Mouse (Mus musculus) hindbrain, embryonic 13.5 days (tissue): ENCODE measurements around the gene Uck1. TPM values are rescaled to one million over a fixed set of nuclear protein-coding genes. Genes with fewer than 3 reads are reported as not detected.
A peak's percentile ranks its signal among the peaks of the same experiment; 100 is the strongest.

Experiments
- ATAC-seq: fragments of 200-750 bp; cut with Nextera tagmentation; 2 replicates; pipeline ENCODE4 v1.8.0; 2017; ENCODE audit warnings: moderate TSS enrichment; ENCODE audit not compliant: low FRiP score
- H3K27ac ChIP-seq: fragments of 300-500 bp; sonication (generic); 2 replicates; pipeline ENCODE4 v1.5.1; 2015; ENCODE audit warnings: inconsistent platforms, mild to moderate bottlenecking, moderate library complexity
- H3K27me3 ChIP-seq: fragments of 300-500 bp; sonication (generic); 2 replicates; pipeline ENCODE4 v1.6.1; 2015; ENCODE audit warnings: mild to moderate bottlenecking, inconsistent platforms
- H3K36me3 ChIP-seq: fragments of 300-500 bp; sonication (generic); 2 replicates; pipeline ENCODE4 v1.6.1; 2015; ENCODE audit warnings: mild to moderate bottlenecking, inconsistent platforms
- H3K4me1 ChIP-seq: fragments of 300-500 bp; sonication (generic); replicated peaks from 2 replicates; pipeline ENCODE4 v1.6.1; 2015; ENCODE audit warnings: inconsistent platforms
- H3K4me2 ChIP-seq: fragments of 300-500 bp; sonication (generic); 2 replicates; pipeline ENCODE4 v1.6.1; 2015; ENCODE audit warnings: inconsistent platforms, mild to moderate bottlenecking, moderate library complexity
- H3K4me3 ChIP-seq: fragments of 300-500 bp; sonication (generic); 2 replicates; pipeline ENCODE4 v1.5.1; 2015; ENCODE audit warnings: mild to moderate bottlenecking, inconsistent platforms
- H3K9ac ChIP-seq: fragments of 300-500 bp; sonication (generic); 2 replicates; pipeline ENCODE4 v1.6.1; 2015; ENCODE audit warnings: mild to moderate bottlenecking, inconsistent platforms
- H3K9me3 ChIP-seq: fragments of 300-500 bp; sonication (generic); 2 replicates; pipeline ENCODE4 v1.6.1; 2016; ENCODE audit warnings: inconsistent platforms
- WGBS: fragments of 180-500 bp; shearing (Covaris S2); methylation state at CpG from one replicate; pipeline ENCODE4 v1.1.7; 2015; 5-methylcytosine and 5-hydroxymethylcytosine counted together
- polyA plus RNA-seq: library from polyadenylated mRNA; unstranded; fragments of >200 nt; fragmentation: Nextera tagmentation; extraction: Ambion mirVana; gene quantifications from 2 replicates; pipeline ENCODE4 v1.2.1, GENCODE M21; 2015

Uck1 gene
- polyA plus RNA-seq, 1 experiment from 2014 or later = 78.6 TPM

DNA sequence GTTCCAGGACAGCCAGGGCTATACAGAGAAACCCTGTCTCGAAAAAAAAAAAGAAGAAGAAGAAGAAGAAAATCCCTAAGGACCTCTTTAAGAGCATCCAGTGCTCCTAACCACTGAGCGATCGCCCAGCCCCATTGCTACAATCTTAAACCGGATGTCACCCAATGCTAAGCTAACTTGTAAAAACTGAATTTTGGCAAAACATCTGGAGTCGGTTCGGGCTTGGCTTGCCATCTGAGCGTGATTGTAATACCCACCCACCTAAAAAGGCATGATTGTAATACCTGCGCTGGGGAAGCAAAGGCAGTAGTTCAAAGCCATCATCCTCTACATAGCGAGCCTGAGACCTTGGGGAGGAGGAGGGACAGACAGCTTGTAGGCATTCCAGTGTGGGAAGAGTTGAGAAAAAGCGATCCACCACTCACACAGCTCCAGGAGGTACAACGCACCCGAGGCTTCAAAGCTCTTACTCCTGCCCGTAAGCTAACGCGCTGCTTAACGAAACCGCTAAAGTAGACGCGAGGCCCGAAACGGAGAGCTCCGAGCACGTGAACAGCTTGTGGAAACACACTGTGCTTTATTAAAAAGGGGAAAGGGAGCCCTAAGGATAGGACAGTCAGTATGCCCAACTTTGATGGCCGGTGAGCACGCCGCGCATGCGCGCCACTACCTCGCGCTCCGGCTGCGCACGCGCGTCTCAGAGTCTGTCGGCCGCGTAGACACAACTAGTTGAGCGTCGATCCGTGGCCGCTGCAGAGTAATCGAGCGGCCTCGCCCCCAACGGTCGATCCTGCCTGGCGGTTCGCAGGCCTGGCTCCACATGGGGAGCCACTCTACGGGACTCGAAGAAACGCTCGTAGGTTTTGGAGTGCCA is 23.8 kb downstream of the Uck1 start, which contains the start of gene Pomt1:
Gene Pomt1 (plus strand): TSS at position 705 of the 874 bp plus-strand sequence.
- H3K4me3 ChIP-seq = peak within 1 kb of the TSS; percentile 59
- under 1% methylated on average over 54 of the region's 54 CpGs for WGBS

DNA sequence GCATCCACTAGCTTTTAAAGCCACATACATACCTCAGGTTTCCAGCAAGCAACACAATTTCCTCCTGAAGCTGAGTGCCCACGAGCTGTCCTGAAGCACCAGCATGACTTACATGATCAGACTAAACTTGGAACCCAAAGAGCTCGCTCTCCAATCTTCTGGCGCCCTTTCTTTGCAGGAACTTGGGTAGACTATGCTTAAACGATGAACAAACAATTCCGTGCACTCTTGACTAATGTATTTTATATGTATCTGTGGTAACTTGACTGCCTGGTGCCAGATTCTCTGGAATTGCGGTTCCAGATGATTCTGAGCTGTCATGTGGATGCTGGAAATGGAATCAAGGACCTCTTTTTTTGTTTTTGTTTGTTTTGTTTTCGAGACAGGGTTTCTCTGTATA is 24.5 kb downstream of the Uck1 start:
- no peaks in the 10 kb centered on the region for H3K27me3 ChIP-seq
- 37% methylated on average over 7 of the region's 7 CpGs for WGBS
- peaks cover 47% of the 10 kb centered on the region for H3K36me3 ChIP-seq
- ATAC-seq = no peak
- peak overlapping the region; percentile 84 for H3K9ac ChIP-seq
- peaks cover 28% of the 10 kb centered on the region for H3K4me1 ChIP-seq
- peak overlapping the region; percentile 88 for H3K27ac ChIP-seq
- peak overlapping the region; percentile 92 for H3K4me2 ChIP-seq
- H3K9me3 ChIP-seq = no peaks in the 10 kb centered on the region
- H3K4me3 ChIP-seq = peak overlapping the region; percentile 59

More for the DNA sequence above, 23.8 kb downstream of the Uck1 start, which contains the start of gene Pomt1:
- peak within 1 kb of the TSS; percentile 84 for H3K9ac ChIP-seq
- H3K4me2 ChIP-seq = peak within 1 kb of the TSS; percentile 92
- no peaks in the 10 kb centered on the region for H3K27me3 ChIP-seq
- H3K27ac ChIP-seq = peak within 1 kb of the TSS; percentile 88
- peaks cover 42% of the 10 kb centered on the region for H3K36me3 ChIP-seq
- peaks cover 28% of the 10 kb centered on the region for H3K4me1 ChIP-seq
- ATAC-seq = peak; percentile 92
- no peaks in the 10 kb centered on the region for H3K9me3 ChIP-seq

DNA sequence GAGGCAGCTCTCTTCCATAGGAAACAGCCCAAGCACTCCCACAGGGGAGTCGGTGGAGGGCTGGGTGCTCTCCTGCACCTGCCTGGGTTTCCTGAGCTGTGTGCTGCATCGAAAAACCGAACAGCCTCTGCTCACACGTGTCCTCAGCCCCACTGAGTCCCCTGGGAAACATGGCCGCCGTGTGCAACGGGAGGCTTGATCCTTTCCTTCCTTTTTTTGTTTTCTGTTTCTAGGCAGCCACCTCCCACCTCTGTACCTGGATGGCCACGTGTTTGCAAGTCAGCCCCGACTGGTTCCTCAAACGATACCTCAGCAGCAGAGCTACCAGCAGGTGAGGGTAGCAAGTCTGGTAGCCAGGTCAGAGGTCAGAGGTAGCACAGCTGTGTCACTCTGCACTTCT is 37.9 kb downstream of the Uck1 start:
- Histone ChIP-seq H3K27ac (no peak overlapping the region), H3K4me3 (no peak overlapping the region), H3K9ac (0 out of 2 replicates have a peak overlapping the region, but pooled peaks have one; percentile 8), H3K27me3 (no peaks in the 10 kb centered on the region), H3K36me3 (peaks cover 100% of the 10 kb centered on the region), H3K9me3 (no peaks in the 10 kb centered on the region), H3K4me2 (no peak overlapping the region), H3K4me1 (no peaks in the 10 kb centered on the region)
- 82% methylated on average over 10 of the region's 10 CpGs for WGBS
- ATAC-seq = no peak

DNA sequence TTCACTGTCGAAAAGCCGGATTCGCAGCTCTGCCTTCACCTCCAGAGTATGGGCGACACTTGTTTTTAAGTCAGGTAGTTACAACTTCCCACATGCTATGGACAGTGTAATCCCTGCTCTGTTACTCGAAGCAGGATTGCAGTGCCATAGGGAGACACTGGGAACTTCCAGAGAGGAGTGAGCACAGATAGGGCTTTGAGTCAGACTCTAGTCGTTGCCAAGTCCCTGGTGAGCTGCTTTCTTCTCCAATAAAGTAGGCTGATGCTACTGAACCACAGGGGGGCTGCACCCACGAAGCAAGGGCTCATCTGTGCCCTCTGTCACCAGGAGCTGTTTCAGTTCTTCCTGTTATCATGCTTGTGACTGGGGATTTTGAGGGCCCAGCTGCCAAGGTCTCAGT is 38.4 kb downstream of the Uck1 start:
- Histone ChIP-seq H3K4me2 (no peak overlapping the region), H3K36me3 (peaks cover 100% of the 10 kb centered on the region), H3K27me3 (no peaks in the 10 kb centered on the region), H3K27ac (no peak overlapping the region), H3K4me1 (no peaks in the 10 kb centered on the region), H3K9me3 (no peaks in the 10 kb centered on the region), H3K9ac (no peak overlapping the region), H3K4me3 (no peak overlapping the region)
- WGBS = 93% methylated on average over 7 of the region's 7 CpGs
- no peak for ATAC-seq

DNA sequence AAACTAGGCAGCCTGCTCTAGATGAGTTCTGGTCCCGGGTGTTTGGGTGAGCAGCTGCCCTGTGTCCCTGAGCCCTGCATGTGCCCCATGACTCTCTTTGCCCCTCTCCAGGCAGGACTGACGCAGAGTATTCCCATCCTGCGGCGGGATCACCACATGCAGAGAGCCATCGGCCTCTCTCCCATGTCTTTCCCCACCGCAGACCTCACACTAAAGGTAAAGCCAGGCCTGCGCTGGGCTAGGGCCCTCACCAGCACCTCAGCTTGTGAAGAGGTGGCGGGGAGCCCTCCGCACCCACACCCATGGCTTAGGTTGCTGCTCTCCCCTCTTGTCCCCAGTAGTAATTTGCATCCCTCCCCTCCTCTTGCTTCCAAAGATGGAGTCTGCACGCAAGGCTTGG is 39.0 kb downstream of the Uck1 start:
- Histone ChIP-seq H3K4me1 (no peaks in the 10 kb centered on the region), H3K4me2 (no peak overlapping the region), H3K4me3 (no peak overlapping the region), H3K27ac (no peak overlapping the region), H3K9me3 (no peaks in the 10 kb centered on the region), H3K36me3 (peaks cover 100% of the 10 kb centered on the region), H3K27me3 (no peaks in the 10 kb centered on the region), H3K9ac (no peak overlapping the region)
- whole genome bisulfite sequencing = 97% methylated on average over 10 of the region's 10 CpGs
- no peak for ATAC-seq

DNA sequence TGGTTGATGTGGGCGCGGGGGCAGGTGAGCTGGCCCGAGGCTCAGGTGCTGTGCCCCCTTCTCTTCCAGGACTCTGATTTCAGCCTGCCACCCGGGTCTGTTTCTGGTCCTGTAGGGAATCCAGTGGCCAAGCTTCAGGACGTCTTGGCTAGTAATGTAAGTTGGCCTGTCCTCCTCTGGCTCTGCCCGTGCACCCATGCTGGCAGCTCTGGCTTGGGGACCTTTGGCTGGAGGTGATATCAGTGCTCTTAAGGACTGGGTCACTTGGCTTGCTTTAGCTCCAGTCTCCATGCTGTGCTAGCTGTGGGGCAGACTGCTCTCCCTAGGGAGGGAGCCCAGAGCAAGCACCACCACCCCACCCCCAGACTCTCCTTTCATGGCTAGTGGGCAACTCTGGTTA is 39.9 kb downstream of the Uck1 start:
- H3K4me1 ChIP-seq = no peaks in the 10 kb centered on the region
- no peak overlapping the region for H3K9ac ChIP-seq
- H3K36me3 ChIP-seq = peaks cover 100% of the 10 kb centered on the region
- H3K9me3 ChIP-seq = no peaks in the 10 kb centered on the region
- H3K4me2 ChIP-seq = no peak overlapping the region
- H3K4me3 ChIP-seq = no peak overlapping the region
- 96% methylated on average over 5 of the region's 6 CpGs for WGBS
- H3K27ac ChIP-seq = no peak overlapping the region
- H3K27me3 ChIP-seq = no peaks in the 10 kb centered on the region
- no peak for ATAC-seq

DNA sequence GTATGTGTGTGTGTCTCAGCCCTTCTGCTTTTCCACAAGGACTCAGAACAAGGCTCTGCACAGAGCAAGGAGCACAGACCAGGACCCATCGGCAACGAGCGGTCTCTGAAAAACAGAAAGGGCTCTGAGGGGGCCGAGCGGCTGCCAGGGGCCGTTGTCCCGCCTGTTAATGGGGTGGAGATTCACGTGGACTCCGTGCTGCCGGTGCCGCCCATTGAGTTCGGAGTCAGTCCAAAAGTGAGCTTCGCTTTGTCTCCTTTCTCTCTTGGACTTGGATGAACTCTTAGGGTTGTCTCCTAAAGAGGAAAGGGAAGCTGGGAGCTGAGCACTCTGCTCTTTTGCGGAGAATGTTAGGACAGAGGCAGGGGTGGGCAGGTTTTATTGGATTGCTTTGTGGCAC is 40.5 kb downstream of the Uck1 start:
- H3K4me2 ChIP-seq = no peak overlapping the region
- no peak overlapping the region for H3K27ac ChIP-seq
- WGBS = 95% methylated on average over 14 of the region's 14 CpGs
- no peak overlapping the region for H3K4me3 ChIP-seq
- no peak for ATAC-seq
- no peak overlapping the region for H3K9ac ChIP-seq
- no peaks in the 10 kb centered on the region for H3K27me3 ChIP-seq
- H3K4me1 ChIP-seq = no peaks in the 10 kb centered on the region
- no peaks in the 10 kb centered on the region for H3K9me3 ChIP-seq
- H3K36me3 ChIP-seq = peaks cover 100% of the 10 kb centered on the region

DNA sequence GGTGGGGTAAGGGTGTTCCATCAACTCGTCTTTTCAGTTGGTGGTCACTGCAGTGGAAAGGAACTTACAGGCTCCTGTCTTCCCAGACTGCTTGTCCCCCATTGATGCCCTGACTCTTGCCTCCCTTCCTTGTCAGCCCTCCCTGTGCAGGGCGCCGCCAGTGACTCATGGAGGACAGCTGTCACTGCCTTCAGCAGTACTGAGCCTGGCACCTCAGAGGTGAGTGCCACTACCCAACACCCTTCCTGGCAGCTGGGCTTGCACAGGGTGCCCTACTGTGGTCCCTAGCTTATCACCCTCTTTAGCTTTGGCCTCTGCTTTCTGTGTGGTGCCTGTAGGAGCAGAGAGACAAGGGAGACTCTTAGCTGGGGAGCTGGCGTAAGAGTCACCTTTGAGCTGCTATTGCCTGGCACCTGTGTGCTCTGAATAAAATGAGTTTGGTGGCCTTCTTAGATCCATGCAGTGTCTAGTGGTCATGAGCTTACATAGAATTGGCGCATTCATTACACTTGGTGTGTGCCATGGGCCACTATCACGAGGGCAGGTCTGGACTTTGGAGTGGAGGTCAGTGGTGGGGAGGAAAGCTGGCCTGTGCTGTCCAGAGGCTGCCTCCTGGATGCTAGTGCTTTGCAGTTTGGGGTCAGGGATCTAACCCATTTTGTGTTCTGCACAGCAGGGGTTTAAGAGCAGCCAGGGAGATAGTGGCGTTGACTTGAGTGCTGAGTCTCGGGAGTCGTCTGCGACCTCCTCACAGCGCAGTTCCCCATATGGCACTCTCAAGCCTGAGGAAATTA is 41.2 kb downstream of the Uck1 start:
- H3K4me3 ChIP-seq = no peak overlapping the region
- WGBS = 87% methylated on average over 11 of the region's 11 CpGs
- no peak overlapping the region for H3K4me2 ChIP-seq
- H3K36me3 ChIP-seq = peaks cover 100% of the 10 kb centered on the region
- H3K9ac ChIP-seq = no peak overlapping the region
- no peak for ATAC-seq
- H3K27ac ChIP-seq = no peak overlapping the region
- H3K9me3 ChIP-seq = no peaks in the 10 kb centered on the region
- no peaks in the 10 kb centered on the region for H3K27me3 ChIP-seq
- no peaks in the 10 kb centered on the region for H3K4me1 ChIP-seq

DNA sequence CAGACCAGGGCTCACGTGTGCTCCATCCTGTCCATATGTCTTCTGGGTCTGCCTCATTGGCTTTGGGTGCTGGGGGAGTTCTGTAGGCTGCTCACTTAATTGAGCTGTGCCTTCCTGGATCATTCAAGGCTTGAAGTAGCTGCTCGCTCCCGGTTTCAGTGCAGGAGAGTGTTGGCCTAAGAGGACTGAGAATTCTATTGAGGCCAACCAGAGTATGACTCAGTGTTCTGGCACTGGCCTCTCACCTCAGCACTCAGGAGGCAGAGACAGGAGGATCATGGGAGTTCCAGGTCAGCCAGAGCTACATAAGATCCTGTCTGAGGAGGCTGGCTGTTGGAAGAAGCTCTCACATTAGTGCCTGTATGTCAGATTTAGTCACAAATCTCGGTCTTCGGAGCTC is 41.8 kb downstream of the Uck1 start:
- H3K9me3 ChIP-seq = no peaks in the 10 kb centered on the region
- WGBS = 93% methylated on average over 5 of the region's 5 CpGs

DNA sequence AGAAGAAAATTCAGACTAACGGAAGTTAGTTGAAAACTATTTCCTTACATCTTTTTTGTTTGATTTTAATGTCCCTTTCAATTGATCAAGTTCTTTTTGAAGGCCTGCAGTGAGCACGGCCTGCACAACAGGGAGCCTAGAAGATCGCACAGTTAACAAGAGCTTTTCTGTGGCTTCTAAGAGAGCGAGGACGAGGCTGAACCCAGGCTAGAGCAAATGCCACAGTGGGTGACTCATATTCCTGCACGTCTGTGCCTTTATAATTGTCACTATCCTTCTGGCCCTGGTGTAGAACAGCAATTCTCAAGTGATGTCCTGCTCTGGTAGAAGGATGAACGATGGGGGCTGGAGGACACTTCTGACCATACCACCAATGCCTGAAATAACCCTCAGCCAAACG is 42.3 kb downstream of the Uck1 start:
- WGBS = 86% methylated on average over 8 of the region's 8 CpGs

More for the DNA sequence above, 41.8 kb downstream of the Uck1 start:
- peaks cover 100% of the 10 kb centered on the region for H3K36me3 ChIP-seq
- H3K4me2 ChIP-seq = no peak overlapping the region
- no peaks in the 10 kb centered on the region for H3K27me3 ChIP-seq
- H3K27ac ChIP-seq = no peak overlapping the region
- peaks cover 1% of the 10 kb centered on the region for H3K4me1 ChIP-seq
- H3K9ac ChIP-seq = no peak overlapping the region
- ATAC-seq = no peak
- H3K4me3 ChIP-seq = no peak overlapping the region

DNA sequence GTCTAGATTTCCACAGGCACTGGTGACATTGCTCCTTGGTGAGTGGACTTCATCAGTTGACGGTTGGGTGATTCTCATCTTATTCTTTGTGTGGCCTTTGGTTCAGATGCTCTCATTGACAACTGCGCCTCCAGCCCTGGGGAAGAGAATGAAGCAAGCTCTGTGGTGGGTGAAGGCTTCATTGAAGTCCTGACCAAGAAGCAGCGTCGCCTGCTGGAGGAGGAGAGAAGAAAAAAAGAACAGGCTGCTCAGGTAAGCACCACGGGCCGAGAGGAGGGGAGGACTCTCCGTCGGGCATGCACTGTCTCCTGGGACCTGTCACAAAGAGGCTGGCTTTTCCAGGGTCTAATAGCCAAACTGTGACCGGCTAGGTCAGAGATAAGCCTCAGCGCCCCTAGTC is 43.5 kb downstream of the Uck1 start:
- peaks cover 6% of the 10 kb centered on the region for H3K4me1 ChIP-seq
- no peak overlapping the region for H3K27ac ChIP-seq
- ATAC-seq = no peak
- no peaks in the 10 kb centered on the region for H3K9me3 ChIP-seq
- H3K27me3 ChIP-seq = no peaks in the 10 kb centered on the region
- no peak overlapping the region for H3K4me3 ChIP-seq
- H3K4me2 ChIP-seq = no peak overlapping the region
- H3K9ac ChIP-seq = no peak overlapping the region
- H3K36me3 ChIP-seq = peaks cover 100% of the 10 kb centered on the region
- WGBS = 92% methylated on average over 10 of the region's 10 CpGs

More for the DNA sequence above, 42.3 kb downstream of the Uck1 start:
- Histone ChIP-seq H3K27me3 (no peaks in the 10 kb centered on the region), H3K4me2 (no peak overlapping the region), H3K27ac (no peak overlapping the region), H3K9me3 (no peaks in the 10 kb centered on the region), H3K4me1 (peaks cover 6% of the 10 kb centered on the region), H3K36me3 (peaks cover 100% of the 10 kb centered on the region), H3K9ac (no peak overlapping the region), H3K4me3 (no peak overlapping the region)
- ATAC-seq = no peak

DNA sequence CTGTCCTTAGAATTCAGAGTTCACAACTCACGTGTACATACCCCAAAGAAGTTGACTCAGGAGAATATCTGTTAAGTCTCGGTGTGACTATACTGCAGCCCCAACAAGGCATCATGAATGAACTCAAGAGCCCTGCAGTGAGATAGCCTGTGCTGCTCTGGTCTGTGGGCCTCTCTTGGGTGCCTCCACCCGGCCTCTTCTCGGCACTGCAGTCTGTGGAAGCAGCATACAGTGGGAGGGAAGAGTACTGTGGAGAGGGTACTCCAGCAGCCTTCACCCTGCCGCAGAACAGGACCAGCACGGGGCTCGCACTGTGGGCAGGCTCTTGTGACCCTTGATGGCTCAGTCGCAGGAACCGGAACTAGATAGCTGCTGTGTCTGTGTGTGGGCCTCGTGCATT is 44.4 kb downstream of the Uck1 start:
- Histone ChIP-seq H3K4me2 (no peak overlapping the region), H3K27me3 (no peaks in the 10 kb centered on the region), H3K4me1 (peaks cover 6% of the 10 kb centered on the region), H3K36me3 (peaks cover 99% of the 10 kb centered on the region), H3K9ac (no peak overlapping the region), H3K4me3 (no peak overlapping the region), H3K27ac (no peak overlapping the region), H3K9me3 (no peaks in the 10 kb centered on the region)
- no peak for ATAC-seq
- 92% methylated on average over 10 of the region's 10 CpGs for WGBS
